8 mouse cellular contexts compared by ENCODE assay signal in the genomic region with DNA sequence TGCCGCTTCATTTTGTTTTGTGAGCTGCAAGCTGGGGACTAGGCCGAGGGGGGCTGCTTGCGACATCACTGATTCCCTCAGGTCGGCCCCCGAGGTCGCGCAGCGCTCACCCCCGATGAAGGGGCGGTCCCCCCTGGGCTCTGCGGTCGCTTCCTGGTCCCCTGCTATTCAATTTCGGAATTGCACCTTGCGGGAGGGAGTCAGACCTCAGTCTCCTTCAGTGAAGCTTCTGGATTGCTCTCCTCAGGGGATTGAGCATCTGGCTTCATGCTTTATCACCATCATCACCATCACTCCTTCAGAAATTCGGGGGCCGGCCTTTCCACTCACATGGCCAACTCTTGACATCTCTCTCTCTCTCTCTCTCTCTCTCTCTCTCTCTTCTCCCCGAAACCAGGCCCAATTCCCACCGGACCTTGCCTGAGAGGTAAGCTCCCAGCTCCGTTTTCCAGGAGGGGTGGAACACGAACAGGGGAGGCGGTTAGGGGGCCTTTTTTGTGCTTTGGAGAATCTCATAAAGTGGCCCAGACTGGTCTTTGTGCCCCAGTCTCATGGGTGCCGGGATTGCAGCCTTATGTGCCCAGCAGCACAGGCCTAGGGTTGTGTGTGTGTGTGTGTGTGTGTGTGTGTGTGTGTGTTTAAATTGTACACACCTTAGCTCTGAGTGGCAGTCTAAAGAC. TPM values are rescaled to one million over a fixed set of nuclear protein-coding genes. Genes with fewer than 3 reads are reported as not detected.
DNase-seq lines count a peak whose midpoint lies in the region; ATAC-seq lines count a peak whose summit lies in the region.

No protein-coding gene starts in this region.

- peak overlapping the region; percentile 79 for H3K4me3 ChIP-seq in heart, embryonic 10.5 days
- peak overlapping the region; percentile 91 for H3K4me3 ChIP-seq in forebrain, embryonic 13.5 days
- peak overlapping the region; percentile 90 for H3K4me3 ChIP-seq in liver, embryonic 12.5 days

- H3K4me1 ChIP-seq in heart, embryonic 10.5 days = peaks cover 20% of the 10 kb centered on the region
- H3K4me1 ChIP-seq in forebrain, embryonic 13.5 days = peaks cover 22% of the 10 kb centered on the region
- peaks cover 33% of the 10 kb centered on the region for H3K4me1 ChIP-seq in liver, embryonic 12.5 days

- H3K9ac ChIP-seq in forebrain, embryonic 13.5 days = peak overlapping the region; percentile 90
- peak overlapping the region; percentile 87 for H3K9ac ChIP-seq in liver, embryonic 12.5 days

- H3K27ac ChIP-seq in heart, embryonic 10.5 days = peak overlapping the region; percentile 83
- H3K27ac ChIP-seq in forebrain, embryonic 13.5 days = peak overlapping the region; percentile 75
- H3K27ac ChIP-seq in liver, embryonic 12.5 days = peak overlapping the region; percentile 81

- DNase-seq in heart, embryonic 10.5 days (ENCODE audit: low spot score) = peak; percentile 61
- no peak for DNase-seq in heart, postnatal 25 days (ENCODE audit: low spot score)
- no peak for DNase-seq in spleen, postnatal 14 days (ENCODE audit: low spot score in 2 of 2)

- no peaks in the 10 kb centered on the region for H3K27me3 ChIP-seq in heart, embryonic 10.5 days (ENCODE audit: insufficient read depth, poor library complexity, severe bottlenecking)
- H3K27me3 ChIP-seq in forebrain, embryonic 13.5 days = no peaks in the 10 kb centered on the region
- no peaks in the 10 kb centered on the region for H3K27me3 ChIP-seq in liver, embryonic 12.5 days (replicated peaks)

- ATAC-seq in CD4-positive, CD25-positive, alpha-beta regulatory T cell, adult 4 months = peak; percentile 8
- ATAC-seq in forebrain, embryonic 13.5 days = no peak
- no peak for ATAC-seq in liver, embryonic 12.5 days
- ATAC-seq in frontal cortex, adult (ENCODE audit: low TSS enrichment) = no peak
- ATAC-seq in monocyte, adult 5-6 weeks (replicated peaks; ENCODE audit: insufficient number of reproducible peaks, low FRiP score, low TSS enrichment, poor library complexity, severe bottlenecking) = no peak

- H3K36me3 ChIP-seq in heart, embryonic 10.5 days = peaks cover 62% of the 10 kb centered on the region
- peaks cover 63% of the 10 kb centered on the region for H3K36me3 ChIP-seq in forebrain, embryonic 13.5 days (ENCODE audit: poor library complexity, severe bottlenecking)
- peaks cover 63% of the 10 kb centered on the region for H3K36me3 ChIP-seq in liver, embryonic 12.5 days

- WGBS in heart, embryonic 10.5 days = 6% methylated on average over 22 of the region's 22 CpGs
- 6% methylated on average over 22 of the region's 22 CpGs for WGBS in forebrain, embryonic 13.5 days
- WGBS in liver, embryonic 12.5 days (ENCODE audit: insufficient replicate concordance) = 5% methylated on average over 22 of the region's 22 CpGs

- peak overlapping the region; percentile 92 for H3K4me2 ChIP-seq in forebrain, embryonic 13.5 days
- H3K4me2 ChIP-seq in liver, embryonic 12.5 days = peak overlapping the region; percentile 97

- no peaks in the 10 kb centered on the region for H3K9me3 ChIP-seq in heart, embryonic 10.5 days
- no peaks in the 10 kb centered on the region for H3K9me3 ChIP-seq in forebrain, embryonic 13.5 days (replicated peaks)
- no peaks in the 10 kb centered on the region for H3K9me3 ChIP-seq in liver, embryonic 12.5 days (replicated peaks)

- intact Hi-C loops in heart, postnatal 25 days (cut with DNase I) = loop anchor here (2.0 kb wide), 1 partner anchor 41 kb away; no protein-coding TSS in a partner anchor

RNA-seq across cellular contexts. Expression of gene Paf1, which starts 0.7 kb away (rescaled TPM):
- 79.8 and 81.3 TPM in 2 replicates for polyA plus RNA-seq in heart, embryonic 10.5 days (2016; fragmentation: Nextera tagmentation; extraction: Ambion mirVana)
- 10 to 100 TPM; 40.6 to 44.3 TPM for total RNA-seq in heart, postnatal 25 days (2021)
- 10 to 100 TPM; 55.6 to 71.0 TPM for polyA plus RNA-seq in CD4-positive, CD25-positive, alpha-beta regulatory T cell, adult 4 months (2017; shearing (Covaris generic))
- 95.4 and 97.1 TPM in 2 replicates for polyA plus RNA-seq in forebrain, embryonic 13.5 days (2015; fragmentation: Nextera tagmentation; extraction: Ambion mirVana)
- polyA plus RNA-seq in liver, embryonic 12.5 days (2016; fragmentation: Nextera tagmentation; extraction: Ambion mirVana) = 36.5 and 42.4 TPM in 2 replicates
- 162 to 264 TPM (median 189 TPM) in 3 replicates for total RNA-seq in monocyte, adult 5-6 weeks (2017)

RNA-seq across cellular contexts. Expression of gene Med29, which starts 0.9 kb away (rescaled TPM):
- 58.8 and 62.0 TPM in 2 replicates for polyA plus RNA-seq in heart, embryonic 10.5 days (2016; fragmentation: Nextera tagmentation; extraction: Ambion mirVana)
- total RNA-seq in heart, postnatal 25 days (2021) = 10 to 100 TPM; 18.2 to 20.9 TPM
- polyA plus RNA-seq in CD4-positive, CD25-positive, alpha-beta regulatory T cell, adult 4 months (2017; shearing (Covaris generic)) = 10 to 100 TPM; 25.8 to 27.5 TPM
- 49.3 and 51.5 TPM in 2 replicates for polyA plus RNA-seq in forebrain, embryonic 13.5 days (2015; fragmentation: Nextera tagmentation; extraction: Ambion mirVana)
- 35.1 and 36.8 TPM in 2 replicates for polyA plus RNA-seq in liver, embryonic 12.5 days (2016; fragmentation: Nextera tagmentation; extraction: Ambion mirVana)
- 6.9 to 12.3 TPM (median 12.0 TPM) in 3 replicates for total RNA-seq in monocyte, adult 5-6 weeks (2017)

RNA-seq across cellular contexts. Expression of gene Zfp36, which starts 13.4 kb away (rescaled TPM):
- 13.7 and 15.1 TPM in 2 replicates for polyA plus RNA-seq in heart, embryonic 10.5 days (2016; fragmentation: Nextera tagmentation; extraction: Ambion mirVana)
- total RNA-seq in heart, postnatal 25 days (2021) = 10 to 100 TPM; 14.1 to 18.0 TPM
- polyA plus RNA-seq in CD4-positive, CD25-positive, alpha-beta regulatory T cell, adult 4 months (2017; shearing (Covaris generic)) = 100 to 1,000 TPM; 156 to 341 TPM
- polyA plus RNA-seq in forebrain, embryonic 13.5 days (2015; fragmentation: Nextera tagmentation; extraction: Ambion mirVana) = 4.5 and 4.8 TPM in 2 replicates
- polyA plus RNA-seq in liver, embryonic 12.5 days (2016; fragmentation: Nextera tagmentation; extraction: Ambion mirVana) = 7.4 and 7.5 TPM in 2 replicates
- 140 to 403 TPM (median 154 TPM) in 3 replicates for total RNA-seq in monocyte, adult 5-6 weeks (2017)

RNA-seq across cellular contexts. Expression of gene Plekhg2, which starts 21.0 kb away (rescaled TPM):
- polyA plus RNA-seq in heart, embryonic 10.5 days (2016; fragmentation: Nextera tagmentation; extraction: Ambion mirVana) = 68.3 and 75.1 TPM in 2 replicates
- 10 to 100 TPM; 13.1 to 20.4 TPM for total RNA-seq in heart, postnatal 25 days (2021)
- 100 to 1,000 TPM in 1 of 2 experiments, 10 to 100 TPM in 1; 65.5 to 110 TPM for polyA plus RNA-seq in CD4-positive, CD25-positive, alpha-beta regulatory T cell, adult 4 months (2017; shearing (Covaris generic))
- polyA plus RNA-seq in forebrain, embryonic 13.5 days (2015; fragmentation: Nextera tagmentation; extraction: Ambion mirVana) = 43.1 and 50.0 TPM in 2 replicates
- polyA plus RNA-seq in liver, embryonic 12.5 days (2016; fragmentation: Nextera tagmentation; extraction: Ambion mirVana) = 13.7 and 14.4 TPM in 2 replicates
- 8.4 to 13.1 TPM (median 12.7 TPM) in 3 replicates for total RNA-seq in monocyte, adult 5-6 weeks (2017)

RNA-seq across cellular contexts. Expression of gene Rps16, which starts 43.0 kb away (rescaled TPM):
- 726 and 844 TPM in 2 replicates for polyA plus RNA-seq in heart, embryonic 10.5 days (2016; fragmentation: Nextera tagmentation; extraction: Ambion mirVana)
- 100 to 1,000 TPM; 489 to 520 TPM for total RNA-seq in heart, postnatal 25 days (2021)
- 1,000 to 10,000 TPM; 1,259 to 1,457 TPM for polyA plus RNA-seq in CD4-positive, CD25-positive, alpha-beta regulatory T cell, adult 4 months (2017; shearing (Covaris generic))
- 644 and 704 TPM in 2 replicates for polyA plus RNA-seq in forebrain, embryonic 13.5 days (2015; fragmentation: Nextera tagmentation; extraction: Ambion mirVana)
- 986 and 994 TPM in 2 replicates for polyA plus RNA-seq in liver, embryonic 12.5 days (2016; fragmentation: Nextera tagmentation; extraction: Ambion mirVana)
- 691 to 731 TPM (median 723 TPM) in 3 replicates for total RNA-seq in monocyte, adult 5-6 weeks (2017)
